Mouse (Mus musculus) heart, embryonic 11.5 days (tissue): ENCODE results near the gene Ptch1. TPM values are rescaled to one million over a fixed set of nuclear protein-coding genes. Genes with fewer than 3 reads are reported as not detected.

Source experiments
- ATAC-seq: fragments of 200-750 bp; cut with Nextera tagmentation; replicated peaks from 2 replicates; pipeline ENCODE4 v1.8.0; 2017; ENCODE audit warnings: moderate library complexity; ENCODE audit not compliant: insufficient number of reproducible peaks, low FRiP score, low TSS enrichment
- H3K27ac ChIP-seq: fragments of 300-500 bp; sonication (generic); 2 replicates; pipeline ENCODE4 v1.5.1; 2014; ENCODE audit warnings: mild to moderate bottlenecking, low read depth, low read length
- H3K27me3 ChIP-seq: fragments of 300-500 bp; sonication (generic); 2 replicates; pipeline ENCODE4 v1.6.1; 2014; ENCODE audit warnings: mild to moderate bottlenecking, low read length, mixed read lengths; ENCODE audit not compliant: control insufficient read depth, insufficient read depth
- H3K36me3 ChIP-seq: fragments of 300-500 bp; sonication (generic); 2 replicates; pipeline ENCODE4 v1.6.1; 2014; ENCODE audit warnings: mild to moderate bottlenecking, low read length, moderate library complexity, mixed read lengths; ENCODE audit not compliant: control insufficient read depth, insufficient read depth
- H3K4me1 ChIP-seq: fragments of 300-500 bp; sonication (generic); 2 replicates; pipeline ENCODE4 v1.6.1; 2014; ENCODE audit warnings: low read length; ENCODE audit not compliant: control insufficient read depth, insufficient read depth
- H3K4me2 ChIP-seq: fragments of 300-500 bp; sonication (generic); 2 replicates; pipeline ENCODE4 v1.6.1; 2014; ENCODE audit warnings: mild to moderate bottlenecking, moderate library complexity
- H3K4me3 ChIP-seq: fragments of 300-500 bp; sonication (generic); 2 replicates; pipeline ENCODE4 v1.5.1; 2014; ENCODE audit warnings: low read depth, low read length
- H3K9ac ChIP-seq: fragments of 300-500 bp; sonication (generic); 2 replicates; pipeline ENCODE4 v1.6.1; 2014; ENCODE audit warnings: mild to moderate bottlenecking, low read depth, low read length, moderate library complexity
- H3K9me3 ChIP-seq: fragments of 300-500 bp; sonication (generic); replicated peaks from 2 replicates; pipeline ENCODE4 v1.6.1; 2016; ENCODE audit warnings: low read length; ENCODE audit not compliant: control insufficient read depth
- WGBS: fragments of 180-500 bp; shearing (Covaris S2); extraction: QIAGEN DNeasy Blood & Tissue Kit; methylation state at CpG from one replicate; pipeline ENCODE4 v1.1.7; 2014; ENCODE audit not compliant: insufficient replicate concordance; 5-methylcytosine and 5-hydroxymethylcytosine counted together
- polyA plus RNA-seq: library from polyadenylated mRNA; unstranded; fragments of >200 nt; fragmentation: Nextera tagmentation; extraction: Ambion mirVana; gene quantifications from 2 replicates; pipeline ENCODE4 v1.2.1, GENCODE M21; 2014

Gene Ptch1
- polyA plus RNA-seq, 1 experiment from 2014 or later = 11.8 TPM

GRCm38 (mm10) chr13:63549210-63549609, 24.2 kb downstream of the Ptch1 start:
- H3K27ac ChIP-seq = no peak overlapping the region
- 25% methylated on average over 5 of the region's 5 CpGs for WGBS

GRCm38 (mm10) chr13:63548571-63548970, 24.8 kb downstream of the Ptch1 start:
- Histone ChIP-seq H3K9ac (no peak overlapping the region), H3K4me1 (peaks cover 37% of the 10 kb centered on the region), H3K9me3 (no peaks in the 10 kb centered on the region), H3K4me3 (no peak overlapping the region), H3K27me3 (no peaks in the 10 kb centered on the region), H3K4me2 (no peak overlapping the region), H3K27ac (peak overlapping the region; percentile 50; the same call in 1 of the 2 replicates), H3K36me3 (peaks cover 2% of the 10 kb centered on the region)
- no peak for ATAC-seq
- 69% methylated on average over 4 of the region's 4 CpGs for WGBS

More at GRCm38 (mm10) chr13:63549210-63549609, 24.2 kb downstream of the Ptch1 start:
- no peaks in the 10 kb centered on the region for H3K27me3 ChIP-seq
- H3K36me3 ChIP-seq = peaks cover 2% of the 10 kb centered on the region
- H3K4me1 ChIP-seq = peaks cover 41% of the 10 kb centered on the region
- H3K9me3 ChIP-seq = no peaks in the 10 kb centered on the region
- ATAC-seq = no peak
- H3K4me3 ChIP-seq = no peak overlapping the region
- 0 out of 2 replicates have a peak overlapping the region, but pooled peaks have one; percentile 39 for H3K9ac ChIP-seq
- H3K4me2 ChIP-seq = 0 out of 2 replicates have a peak overlapping the region, but pooled peaks have one; percentile 6

GRCm38 (mm10) chr13:63545291-63545690, 28.1 kb downstream of the Ptch1 start:
- Histone ChIP-seq H3K4me2 (no peak overlapping the region), H3K36me3 (peaks cover 21% of the 10 kb centered on the region), H3K9me3 (no peaks in the 10 kb centered on the region), H3K4me3 (no peak overlapping the region), H3K27ac (no peak overlapping the region), H3K4me1 (peaks cover 15% of the 10 kb centered on the region), H3K9ac (no peak overlapping the region), H3K27me3 (no peaks in the 10 kb centered on the region)
- no peak for ATAC-seq
- WGBS = 81% methylated on average over 7 of the region's 7 CpGs

GRCm38 (mm10) chr13:63544967-63545253, 28.5 kb downstream of the Ptch1 start:
- peaks cover 21% of the 10 kb centered on the region for H3K36me3 ChIP-seq
- no peak for ATAC-seq
- H3K9me3 ChIP-seq = no peaks in the 10 kb centered on the region
- WGBS = 57% methylated on average over 5 of the region's 5 CpGs
- H3K27ac ChIP-seq = no peak overlapping the region
- no peaks in the 10 kb centered on the region for H3K27me3 ChIP-seq
- H3K4me3 ChIP-seq = no peak overlapping the region
- peaks cover 14% of the 10 kb centered on the region for H3K4me1 ChIP-seq
- no peak overlapping the region for H3K9ac ChIP-seq
- no peak overlapping the region for H3K4me2 ChIP-seq

GRCm38 (mm10) chr13:63544119-63544966, 29.1 kb downstream of the Ptch1 start:
- Histone ChIP-seq H3K4me3 (no peak overlapping the region), H3K27ac (no peak overlapping the region), H3K27me3 (no peaks in the 10 kb centered on the region), H3K9ac (no peak overlapping the region), H3K36me3 (peaks cover 26% of the 10 kb centered on the region), H3K4me2 (no peak overlapping the region), H3K4me1 (peaks cover 8% of the 10 kb centered on the region), H3K9me3 (no peaks in the 10 kb centered on the region)
- no peak for ATAC-seq
- WGBS = 76% methylated on average over 13 of the region's 13 CpGs

- Histone ChIP-seq H3K9ac (no peak overlapping the region), H3K4me1 (no peaks in the 10 kb centered on the region; the same call in 1 of the 2 replicates), H3K4me3 (no peak overlapping the region), H3K36me3 (peaks cover 35% of the 10 kb centered on the region), H3K27ac (no peak overlapping the region), H3K27me3 (no peaks in the 10 kb centered on the region), H3K9me3 (no peaks in the 10 kb centered on the region), H3K4me2 (no peak overlapping the region)
- no peak for ATAC-seq
- WGBS = 76% methylated on average over 6 of the region's 6 CpGs
Observed at GRCm38 (mm10) chr13:63543459-63543858, 29.9 kb downstream of the Ptch1 start.

- Histone ChIP-seq H3K36me3 (peaks cover 40% of the 10 kb centered on the region), H3K4me3 (no peak overlapping the region), H3K9me3 (no peaks in the 10 kb centered on the region), H3K4me2 (no peak overlapping the region), H3K4me1 (no peaks in the 10 kb centered on the region; the same call in 1 of the 2 replicates), H3K27ac (no peak overlapping the region), H3K9ac (no peak overlapping the region), H3K27me3 (no peaks in the 10 kb centered on the region)
- no peak for ATAC-seq
- WGBS = 86% methylated on average over 3 of the region's 3 CpGs
Observed at GRCm38 (mm10) chr13:63542796-63543384, 30.5 kb downstream of the Ptch1 start.

DNA sequence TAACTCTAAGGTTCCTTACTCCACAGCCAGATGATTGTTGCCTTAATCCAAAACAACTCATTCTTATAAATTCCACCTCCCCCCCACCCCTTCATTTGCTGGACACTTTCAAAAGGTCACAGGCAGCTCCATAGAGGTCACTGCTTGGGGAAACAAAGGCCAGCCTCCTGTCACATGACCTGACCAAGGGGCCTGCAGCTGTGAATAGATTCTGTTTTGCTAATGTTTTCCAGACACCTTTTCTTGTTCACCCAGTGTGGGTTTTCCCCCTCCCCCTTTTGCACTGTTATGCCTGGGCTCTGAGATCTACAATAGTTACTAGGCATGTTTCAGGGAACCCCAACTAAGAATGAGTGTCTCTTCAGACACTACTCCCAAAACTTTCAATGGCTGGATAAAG, 31.9 kb downstream of the Ptch1 start:
- Histone ChIP-seq H3K27me3 (no peaks in the 10 kb centered on the region), H3K9me3 (no peaks in the 10 kb centered on the region), H3K4me2 (no peak overlapping the region), H3K36me3 (peaks cover 43% of the 10 kb centered on the region), H3K4me3 (no peak overlapping the region), H3K4me1 (no peaks in the 10 kb centered on the region; the same call in 1 of the 2 replicates), H3K27ac (no peak overlapping the region), H3K9ac (no peak overlapping the region)
- no peak for ATAC-seq
